Mouse (Mus musculus): ENCODE measurements around the gene Tssk3.
A peak's percentile ranks its signal among the peaks of the same experiment; 100 is the strongest.
"Not testable (repeated sequence)": the region's sequence is repeated elsewhere in the genome, so short reads cannot be mapped to it uniquely, and the experiment has no call there.

The Tssk3 gene

DNA sequence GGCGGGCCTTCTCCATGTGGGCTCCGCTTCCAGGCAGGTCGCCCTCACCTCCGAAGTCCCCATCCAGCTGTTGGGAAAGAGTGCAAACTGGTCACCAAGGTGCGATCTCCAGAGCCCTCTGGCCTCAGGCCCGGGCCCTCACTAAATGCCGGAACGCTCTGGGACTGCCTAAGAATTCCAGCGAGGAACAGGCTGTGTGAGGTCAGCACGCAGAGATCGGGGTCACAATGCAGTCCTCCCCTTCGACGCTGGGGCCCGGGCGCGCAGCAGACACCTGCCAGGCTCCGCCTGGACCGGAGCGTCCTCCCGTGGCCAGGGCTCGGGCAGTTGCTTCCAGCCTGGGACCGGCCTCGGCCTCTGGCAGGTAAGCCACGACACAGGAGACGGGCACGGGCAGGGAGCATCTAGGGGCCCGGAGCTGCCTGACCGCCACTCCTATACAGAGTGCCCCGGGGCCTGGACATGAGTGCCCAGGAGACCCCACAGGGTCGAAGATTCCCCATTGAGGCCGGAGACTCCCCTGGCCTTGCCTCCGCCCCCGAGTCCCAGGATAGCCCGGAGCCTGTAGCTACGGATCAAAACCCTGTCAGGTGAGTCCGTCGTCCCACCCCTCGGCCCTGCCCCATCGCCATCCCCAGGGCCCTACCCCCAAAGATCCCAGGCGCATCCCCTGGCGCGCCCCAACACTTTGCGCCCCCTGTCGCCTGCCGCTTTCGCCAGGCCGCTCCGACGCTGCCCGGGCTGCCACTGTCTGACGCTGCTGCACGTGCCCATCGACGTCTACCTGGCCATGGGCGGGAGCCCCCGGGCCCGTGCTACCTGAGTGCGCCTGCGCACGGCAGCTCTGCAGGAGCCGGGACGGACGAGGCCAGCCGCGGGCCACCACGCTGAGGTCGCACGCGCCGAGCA lies at the start of gene Tssk3, which contains the start of gene Fam229a:
TSS of gene Tssk3 (minus strand) at position 51 of the 909 bp plus-strand sequence.
TSS of gene Fam229a (plus strand) at position 219 of the 909 bp plus-strand sequence.
- peak; percentile 72 for DNase-seq

DNA sequence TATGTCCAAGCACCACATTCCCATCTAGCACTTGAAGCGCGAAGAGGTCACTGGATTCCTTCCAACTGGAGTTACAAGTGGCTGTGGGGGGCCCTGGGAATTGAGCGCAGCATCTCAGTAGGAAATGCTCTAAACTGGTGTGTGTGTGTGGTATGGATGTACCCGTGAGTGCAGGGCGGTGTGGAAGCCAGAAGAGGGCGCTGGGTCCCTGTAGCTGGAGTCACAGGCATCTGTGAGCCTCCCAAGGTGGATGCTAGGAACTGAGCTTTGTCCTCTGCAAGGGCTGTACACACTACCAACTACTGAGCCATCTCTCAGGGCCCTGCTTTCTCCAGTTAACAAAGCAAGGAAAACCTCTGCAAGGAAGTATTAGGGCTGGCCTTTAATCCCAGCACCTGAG lies 49.2 kb upstream of the Tssk3 start:
- peak; percentile 46 for DNase-seq

DNA sequence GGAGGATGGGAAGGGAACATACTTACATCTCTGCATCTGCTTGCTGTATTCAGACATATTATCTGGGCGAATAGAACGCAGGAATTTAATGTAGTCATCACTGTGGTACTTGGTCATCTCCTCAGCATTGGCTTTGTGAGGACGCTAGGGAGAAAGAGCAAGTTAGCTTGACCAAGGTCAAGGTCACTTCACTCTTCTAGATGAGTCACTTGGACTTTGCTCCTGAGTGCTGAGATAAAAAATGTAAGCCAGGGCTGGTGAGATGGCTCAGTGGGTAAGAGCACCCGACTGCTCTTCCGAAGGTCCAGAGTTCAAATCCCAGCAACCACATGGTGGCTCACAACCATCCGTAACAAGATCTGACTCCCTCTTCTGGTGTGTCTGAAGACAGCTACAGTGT lies 38.1 kb upstream of the Tssk3 start:
- not testable (repeated sequence) for DNase-seq

GRCm38 (mm10) chr4:129525889-129526288 lies 35.1 kb upstream of the Tssk3 start:
- no peak for DNase-seq

GRCm38 (mm10) chr4:129525338-129525737 lies 34.5 kb upstream of the Tssk3 start:
- DNase-seq, result no peak

DNA sequence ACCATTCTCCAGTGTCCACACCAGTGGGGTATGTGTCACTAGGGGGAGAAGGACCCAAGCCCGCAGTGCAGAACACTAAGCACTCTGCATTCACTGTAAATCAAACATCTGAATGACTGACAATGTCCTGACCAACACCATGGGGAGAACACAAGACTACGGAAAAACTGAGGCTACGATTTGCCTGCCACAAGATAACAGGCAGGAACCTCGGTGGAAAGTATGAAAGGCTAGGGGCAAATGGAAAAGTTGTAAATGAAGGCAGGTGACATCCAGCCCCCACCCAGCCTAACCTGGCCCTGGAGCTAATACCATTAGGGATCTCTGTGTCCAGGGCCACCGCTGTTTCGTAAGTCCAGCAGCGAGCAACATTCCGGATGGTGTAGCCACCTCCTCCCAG lies 27.7 kb upstream of the Tssk3 start:
- DNase-seq, result no peak

- peak; percentile 70 for DNase-seq
Measured at GRCm38 (mm10) chr4:129516925-129517324, 26.1 kb upstream of the Tssk3 start.

DNA sequence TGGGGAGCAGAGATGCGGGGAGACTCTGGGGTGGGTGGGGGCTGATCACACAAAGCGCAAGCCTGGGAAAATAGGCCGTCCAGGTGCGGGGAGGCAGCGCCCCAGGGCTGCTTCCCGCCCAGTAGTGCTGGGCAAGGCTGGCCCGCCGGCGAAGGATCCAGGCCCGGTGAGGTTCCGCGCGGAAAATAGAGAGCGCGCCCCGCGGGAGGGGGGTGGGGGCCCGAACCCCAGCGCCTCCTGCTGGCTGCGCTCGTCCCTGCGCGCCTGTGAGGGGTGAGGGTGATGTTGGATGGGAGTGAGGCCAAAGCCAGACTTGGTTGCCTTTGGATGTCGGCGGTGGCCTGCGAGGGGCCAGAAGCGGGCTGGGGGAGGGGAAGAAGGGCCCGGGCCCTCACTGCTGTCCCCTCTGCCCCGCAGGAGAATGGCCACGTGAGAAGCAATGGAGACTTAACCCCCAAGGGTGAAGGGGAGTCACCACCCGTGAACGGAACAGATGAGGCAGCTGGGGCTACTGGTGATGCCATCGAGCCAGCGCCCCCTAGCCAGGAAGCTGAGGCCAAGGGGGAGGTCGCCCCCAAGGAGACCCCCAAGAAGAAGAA lies 23.6 kb upstream of the Tssk3 start:
- peak; percentile 86 for DNase-seq

GRCm38 (mm10) chr4:129513891-129514290 lies 23.1 kb upstream of the Tssk3 start:
- DNase-seq, result no peak

DNA sequence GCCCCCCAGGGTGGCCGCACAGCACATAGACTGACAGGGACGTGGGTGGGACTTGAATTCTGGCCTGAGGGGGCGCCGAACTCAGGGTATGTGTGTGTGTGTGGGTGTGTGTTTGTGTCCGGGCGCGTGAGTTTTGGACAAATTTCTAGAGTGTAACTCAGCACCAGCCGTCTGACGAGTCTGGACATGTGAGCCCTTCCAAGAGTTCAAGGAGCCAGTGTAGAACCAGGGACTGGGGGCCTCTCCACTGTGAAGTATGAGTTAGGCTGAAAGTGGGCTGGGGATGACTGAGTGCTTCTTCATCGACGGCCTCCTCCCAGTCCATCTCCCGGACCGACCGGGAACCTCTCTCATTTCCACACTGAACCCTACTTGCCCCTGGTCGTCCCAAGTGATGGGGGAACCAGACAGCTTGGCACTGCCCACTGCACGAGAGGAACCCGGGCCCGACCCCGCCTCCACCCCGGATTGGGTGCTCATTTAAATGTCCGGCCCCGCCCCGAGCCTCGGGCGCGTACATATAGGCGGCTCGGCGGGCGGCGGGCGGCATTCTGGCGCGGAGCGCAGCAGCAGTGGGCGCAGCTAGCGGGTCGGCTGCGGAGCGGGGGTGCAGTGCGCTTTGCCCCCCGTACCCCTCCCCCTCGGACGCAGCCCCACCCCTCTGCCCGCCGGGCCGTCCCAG lies 22.4 kb upstream of the Tssk3 start, which contains the start of gene Marcksl1:
TSS of gene Marcksl1 (plus strand) at position 496 of the 682 bp plus-strand sequence.
- peak; percentile 95 for DNase-seq

DNA sequence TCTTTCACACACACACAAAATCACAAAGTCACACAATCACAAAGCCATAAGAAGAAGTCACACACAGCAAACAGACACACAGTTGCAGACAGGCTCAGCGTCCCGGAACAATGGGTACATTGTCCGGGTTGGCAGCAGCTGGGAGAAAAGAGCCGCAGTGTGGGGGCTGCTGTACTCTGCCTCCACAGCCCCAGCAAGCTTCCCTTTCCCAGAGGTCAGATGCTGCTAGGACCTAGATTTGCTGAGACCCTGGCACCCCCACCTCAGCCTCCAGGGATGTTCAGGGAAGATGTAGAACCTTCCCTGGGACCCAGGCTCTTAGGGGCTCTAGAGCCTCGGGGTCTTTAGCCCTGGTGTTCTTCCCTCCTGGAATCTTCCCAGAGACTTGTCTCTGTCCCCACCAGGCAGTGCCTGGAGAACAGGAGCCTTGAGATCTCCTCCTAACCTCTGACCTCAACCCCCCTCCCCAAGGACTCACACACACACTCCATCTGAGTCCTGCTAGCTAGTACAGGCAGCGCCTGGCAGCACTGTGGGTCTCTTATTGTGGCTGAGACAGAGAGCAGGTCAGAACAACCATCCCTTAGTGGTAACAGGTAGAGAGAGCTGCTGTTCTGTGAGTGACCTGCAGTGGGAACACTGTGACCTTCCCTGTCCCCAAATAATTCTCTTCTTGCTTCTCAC lies 20.7 kb upstream of the Tssk3 start:
- DNase-seq, result no peak

- DNase-seq, result no peak
Measured at GRCm38 (mm10) chr4:129510723-129511412, 20.0 kb upstream of the Tssk3 start.

- DNase-seq, result no peak
Measured at GRCm38 (mm10) chr4:129509650-129510049, 18.8 kb upstream of the Tssk3 start.

GRCm38 (mm10) chr4:129508834-129509600 lies 18.2 kb upstream of the Tssk3 start:
- DNase-seq, result peak; percentile 41

DNA sequence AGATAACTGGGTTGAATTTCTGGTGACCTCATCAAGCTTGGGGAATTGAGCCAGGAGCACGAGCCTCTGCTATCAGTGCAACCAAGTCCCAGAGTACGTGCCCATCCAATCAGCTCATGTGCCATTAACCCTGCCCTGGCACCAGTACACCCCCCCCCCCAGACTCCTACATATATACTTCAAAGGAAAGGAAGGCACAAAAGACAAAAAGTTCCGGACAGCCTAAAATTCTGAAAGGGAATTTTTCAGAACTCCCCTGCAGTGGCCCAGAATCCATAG lies 17.4 kb upstream of the Tssk3 start:
- DNase-seq, result no peak

DNA sequence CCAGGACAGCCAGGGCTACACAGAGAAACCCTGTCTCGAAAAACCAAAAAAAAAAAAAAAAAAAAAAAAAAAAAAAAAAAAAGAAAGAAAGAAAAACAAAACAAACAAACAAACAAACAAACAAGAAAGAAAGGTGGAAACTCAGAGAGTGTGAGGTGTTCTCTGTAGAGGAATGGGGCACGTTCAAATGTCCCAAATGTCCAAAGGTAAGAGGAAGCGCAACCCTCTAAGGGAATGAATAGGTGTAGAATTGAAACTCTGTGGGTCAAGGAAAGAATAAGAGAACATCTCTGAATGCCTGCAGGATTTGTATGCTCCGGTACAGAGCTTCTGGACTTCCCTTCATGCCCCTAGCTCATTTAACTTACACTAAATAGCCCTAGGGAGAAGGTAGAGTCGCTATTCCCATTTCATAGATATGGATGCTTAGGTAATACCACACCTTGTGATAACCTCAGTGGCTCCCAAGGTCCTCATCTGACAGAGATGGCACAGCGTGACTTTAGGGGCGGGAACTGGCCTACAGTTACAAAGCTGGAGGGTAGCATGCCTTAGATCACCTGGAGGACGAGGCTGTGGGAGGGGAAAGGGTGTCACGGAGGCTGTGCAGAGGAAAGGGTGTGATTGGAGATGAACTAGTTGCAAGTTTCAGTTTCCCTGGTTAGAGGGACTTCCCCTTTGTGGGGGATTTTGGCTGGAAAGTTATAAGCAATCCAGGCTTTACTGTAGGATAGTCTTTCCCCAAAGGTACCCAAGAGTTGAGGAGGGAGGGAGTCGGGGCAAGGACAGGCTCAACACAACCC lies 16.8 kb upstream of the Tssk3 start:
- no peak for DNase-seq

GRCm38 (mm10) chr4:129505511-129505910 lies 14.7 kb upstream of the Tssk3 start:
- DNase-seq, result no peak

DNA sequence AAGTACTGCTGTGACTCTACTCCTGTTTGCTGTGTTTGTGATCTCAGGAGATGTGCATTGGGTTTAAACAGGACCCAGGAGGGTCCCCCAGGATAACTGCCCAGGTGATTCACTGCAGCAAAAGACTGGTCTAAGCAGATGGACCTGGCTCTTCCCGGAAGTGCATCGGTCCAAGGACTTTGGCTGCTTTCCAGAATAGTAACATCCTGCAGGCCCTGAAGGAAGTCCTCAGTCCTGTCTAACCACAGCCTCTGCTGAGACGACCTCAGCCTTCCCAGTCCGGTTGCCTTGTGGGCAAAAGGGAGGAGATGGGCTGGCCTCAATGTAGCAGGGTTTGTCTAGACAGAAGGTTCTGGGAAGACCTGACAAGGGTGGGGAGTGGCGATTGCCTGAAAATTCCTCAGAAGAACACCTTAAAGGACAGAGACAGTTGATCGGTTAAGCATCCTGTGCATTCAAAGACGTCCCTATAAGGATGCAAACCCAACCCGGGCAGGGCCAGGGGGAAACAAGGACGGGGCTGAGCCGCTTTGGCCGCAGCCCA lies 12.2 kb upstream of the Tssk3 start:
- DNase-seq, result peak; percentile 38

GRCm38 (mm10) chr4:129502327-129502888 lies 11.6 kb upstream of the Tssk3 start:
- DNase-seq, result peak; percentile 38
